Mouse (Mus musculus) megakaryocyte, adult 5-6 weeks (primary cell): ENCODE measurements at regions not wholly inside any gene's neighbourhood (a gene's known extent, or its start where the extent isn't known, plus 50 kb on each side); places are given as distances from the start of the nearest gene placed in this dataset.

Experiments used
- ATAC-seq: 2 replicates; pipeline ENCODE4 v1.8.0; 2016; ENCODE audit warnings: mild to moderate bottlenecking, inconsistent platforms; ENCODE audit not compliant: poor library complexity, severe bottlenecking

DNA sequence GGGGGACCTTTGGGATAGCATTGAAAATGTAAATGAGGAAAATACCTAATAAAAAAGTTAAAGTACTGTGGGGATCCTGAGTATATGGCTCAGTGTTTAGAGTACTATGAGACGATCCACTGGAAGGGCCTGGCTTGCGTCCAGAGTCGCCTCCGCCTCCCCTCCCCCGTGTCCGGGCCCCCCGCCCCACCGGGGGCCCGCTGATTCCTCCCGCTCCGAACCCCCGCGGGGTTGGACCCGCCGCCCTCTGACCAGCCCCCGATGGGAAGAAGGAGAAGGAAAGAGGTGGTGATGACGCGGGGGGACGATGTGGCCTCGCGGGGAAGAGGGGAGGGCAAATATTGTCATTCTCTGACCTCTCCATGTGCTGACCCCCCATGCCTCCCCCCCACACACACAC lies 500.8 kb upstream of the Gm12887 start:
- peak; percentile 90 for ATAC-seq
